Mouse (Mus musculus): ENCODE results near the gene Tmem30b.
"Not testable (repeated sequence)": the region's sequence is repeated elsewhere in the genome, so short reads cannot be mapped to it uniquely, and the experiment has no call there.

Tmem30b gene

GRCm38 (mm10) chr12:73546086-73546711 is at the start of gene Tmem30b:
TSS of gene Tmem30b (minus strand) at chr12:73546392.
- no peak for DNase-seq (ENCODE audit: low read depth, low spot score)

GRCm38 (mm10) chr12:73595226-73595625 is 49.0 kb upstream of the Tmem30b start:
- DNase-seq (ENCODE audit: low read depth, low spot score), result no peak

DNA sequence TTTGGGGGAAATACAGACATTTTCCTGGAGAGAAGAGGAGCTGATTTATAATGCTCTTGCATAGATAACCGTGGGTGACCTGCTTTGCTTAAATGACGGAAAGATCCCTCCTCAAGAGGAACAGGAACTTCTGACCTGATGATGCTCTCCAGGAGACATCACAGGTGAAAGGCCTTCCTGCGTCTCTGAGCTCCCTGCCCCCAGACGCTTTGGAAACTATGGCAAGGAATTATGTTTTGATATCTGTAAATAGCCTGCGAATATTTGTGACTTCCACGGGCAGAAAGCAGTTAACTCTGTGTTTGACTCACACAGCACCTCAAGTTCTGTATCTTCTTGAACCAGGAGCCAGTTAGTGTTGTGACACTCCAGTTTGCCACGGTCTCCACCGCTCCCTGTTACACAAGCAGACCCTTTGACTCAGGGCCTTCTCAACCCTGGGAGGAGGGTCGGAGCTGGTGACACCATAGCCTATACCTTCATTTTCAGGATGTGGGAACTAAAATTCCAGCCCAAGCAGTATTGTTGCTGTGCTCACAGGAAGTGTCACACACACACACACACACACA is 48.1 kb upstream of the Tmem30b start:
- no peak for DNase-seq (ENCODE audit: low read depth, low spot score)

- no peak for DNase-seq (ENCODE audit: low read depth, low spot score)
Observed at GRCm38 (mm10) chr12:73593021-73593798, 47.0 kb upstream of the Tmem30b start.

DNA sequence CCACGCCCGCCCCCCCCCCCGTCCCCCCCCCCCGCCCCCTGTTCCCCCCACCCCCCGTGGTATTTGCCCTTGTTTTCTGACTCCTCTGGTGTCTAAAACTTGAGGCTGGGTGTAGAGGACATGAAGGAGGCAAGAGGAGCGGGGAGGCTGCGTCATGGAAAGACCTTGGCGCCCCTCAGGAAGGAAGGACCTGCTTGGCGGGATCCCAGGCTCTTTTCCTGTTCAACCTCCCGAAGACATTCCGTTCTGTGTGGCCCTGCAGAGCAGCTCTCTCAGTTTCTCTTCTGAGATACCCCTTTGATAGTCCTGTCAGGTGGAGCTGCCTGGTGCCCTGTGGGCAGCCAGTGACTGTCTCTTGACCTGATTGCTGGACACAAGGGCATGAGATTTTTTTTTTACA is 45.4 kb upstream of the Tmem30b start:
- no peak for DNase-seq (ENCODE audit: low read depth, low spot score)

- no peak for DNase-seq (ENCODE audit: low read depth, low spot score)
Observed at GRCm38 (mm10) chr12:73590627-73591276, 44.6 kb upstream of the Tmem30b start.

DNA sequence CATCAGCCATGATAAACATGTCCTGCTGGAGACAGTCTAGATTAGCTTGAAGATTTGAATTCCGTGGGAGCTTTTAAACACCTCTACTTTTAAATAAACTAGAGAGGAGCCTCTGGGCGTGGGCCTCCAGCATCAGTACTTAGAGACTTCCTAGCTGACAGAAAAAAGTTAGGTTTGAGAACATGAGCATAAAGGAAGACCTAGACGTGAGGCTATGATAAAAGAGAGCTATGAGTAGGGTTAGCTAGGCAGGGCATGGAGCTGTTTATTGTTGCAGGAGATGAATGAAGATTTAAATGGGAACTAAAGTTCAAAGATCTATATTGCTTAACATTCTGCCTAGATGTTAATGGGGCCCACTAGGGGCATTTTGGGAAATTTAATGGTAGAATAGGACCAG is 41.1 kb upstream of the Tmem30b start:
- DNase-seq (ENCODE audit: low read depth, low spot score), result no peak

GRCm38 (mm10) chr12:73585850-73586249 is 39.7 kb upstream of the Tmem30b start:
- DNase-seq (ENCODE audit: low read depth, low spot score), result no peak

GRCm38 (mm10) chr12:73585241-73585801 is 39.1 kb upstream of the Tmem30b start:
- no peak for DNase-seq (ENCODE audit: low read depth, low spot score)

DNA sequence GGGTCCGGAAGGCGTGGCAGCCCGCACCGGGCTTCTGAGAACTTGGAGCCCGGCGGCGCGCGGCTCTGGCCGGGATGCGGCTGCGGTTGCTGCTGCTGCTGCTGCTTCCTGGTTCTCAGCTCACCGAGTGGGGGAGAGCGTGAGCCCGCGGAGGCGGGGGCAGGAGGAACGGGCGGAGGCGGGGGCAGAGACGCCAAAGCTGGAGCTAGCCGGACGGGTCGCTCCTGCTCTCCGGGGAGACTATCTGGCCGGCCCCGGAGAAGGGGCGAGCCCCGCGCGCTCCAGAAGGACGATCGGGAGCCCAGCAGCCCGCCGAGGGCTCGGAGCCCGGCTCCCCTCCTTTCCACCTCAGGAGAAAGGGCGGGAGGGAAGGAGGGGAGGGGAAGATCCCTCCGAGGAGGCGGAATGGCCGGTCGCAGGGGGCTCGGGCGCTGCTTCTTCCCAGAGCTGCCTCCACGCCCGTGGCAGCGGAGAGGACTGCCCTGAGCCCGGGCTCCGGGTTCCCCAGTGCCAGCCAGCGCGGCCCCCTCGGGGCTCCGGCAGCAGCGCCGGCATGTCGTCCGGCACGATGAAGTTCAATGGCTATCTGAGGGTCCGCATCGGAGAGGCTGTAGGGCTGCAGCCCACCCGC is 38.5 kb upstream of the Tmem30b start, which contains the start of gene Prkch:
Gene Prkch, plus strand, starts transcription at position 187 of the 631 bp plus-strand sequence.
- DNase-seq (ENCODE audit: low read depth, low spot score), result peak; percentile 28

DNA sequence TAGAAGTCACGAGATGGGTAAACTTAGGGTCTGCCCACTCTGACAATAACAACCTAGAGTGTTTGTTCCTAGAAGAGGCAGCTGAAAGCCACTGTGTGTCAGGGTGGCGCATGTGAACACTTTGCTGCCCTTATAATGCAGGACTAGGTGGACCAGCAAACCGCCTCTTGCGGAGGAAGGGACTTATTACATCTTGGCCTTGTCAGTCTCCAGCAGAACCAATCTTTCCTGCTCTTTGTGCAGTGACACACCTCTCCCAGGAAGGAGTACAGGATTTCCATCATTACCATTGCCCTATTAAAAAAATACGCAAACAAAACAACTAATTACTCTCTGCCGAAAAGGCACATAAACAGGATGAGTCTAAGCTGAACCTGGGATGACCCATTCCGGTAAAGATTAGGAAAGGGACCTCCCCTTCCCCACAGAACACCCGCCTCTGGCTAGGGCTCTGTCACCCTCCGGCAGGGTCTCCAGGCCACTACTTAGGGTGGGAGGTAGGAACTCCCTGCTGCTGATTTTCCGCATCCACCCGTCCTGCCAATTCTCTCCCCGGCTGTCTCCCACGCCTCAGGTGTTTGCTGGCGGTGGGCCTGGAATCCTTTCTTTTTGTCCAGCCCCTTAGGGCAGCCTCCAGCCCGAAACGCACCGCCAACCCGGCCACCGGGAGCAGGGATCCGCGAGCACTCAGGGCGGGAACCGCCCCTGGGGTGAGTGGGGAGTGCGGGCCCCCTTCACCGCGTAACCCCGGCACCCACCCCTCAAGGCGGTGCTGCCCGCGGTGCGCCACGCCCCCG is 37.8 kb upstream of the Tmem30b start:
- DNase-seq (ENCODE audit: low read depth, low spot score), result no peak

- no peak for DNase-seq (ENCODE audit: low read depth, low spot score)
Observed at GRCm38 (mm10) chr12:73583318-73583717, 37.1 kb upstream of the Tmem30b start.

DNA sequence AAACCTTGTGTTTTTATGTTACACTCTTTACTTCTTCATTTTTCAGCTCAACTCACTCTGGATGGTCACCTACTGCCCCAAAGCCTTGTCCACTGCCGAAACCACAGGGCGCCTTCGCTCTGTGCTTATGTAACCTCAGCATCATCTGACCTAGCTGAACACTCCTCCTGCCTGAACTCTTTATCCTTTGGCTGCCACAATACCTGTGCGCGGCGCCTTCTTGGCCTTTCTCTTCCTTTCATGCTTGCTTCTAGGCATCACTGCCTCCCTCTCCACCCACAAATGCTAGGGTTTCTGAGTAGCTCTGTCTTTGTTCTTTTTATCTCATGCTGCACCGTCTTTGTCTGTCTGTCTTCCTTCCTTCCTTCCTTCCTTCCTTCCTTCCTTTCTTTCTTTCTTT is 34.6 kb upstream of the Tmem30b start:
- DNase-seq (ENCODE audit: low read depth, low spot score), result no peak

DNA sequence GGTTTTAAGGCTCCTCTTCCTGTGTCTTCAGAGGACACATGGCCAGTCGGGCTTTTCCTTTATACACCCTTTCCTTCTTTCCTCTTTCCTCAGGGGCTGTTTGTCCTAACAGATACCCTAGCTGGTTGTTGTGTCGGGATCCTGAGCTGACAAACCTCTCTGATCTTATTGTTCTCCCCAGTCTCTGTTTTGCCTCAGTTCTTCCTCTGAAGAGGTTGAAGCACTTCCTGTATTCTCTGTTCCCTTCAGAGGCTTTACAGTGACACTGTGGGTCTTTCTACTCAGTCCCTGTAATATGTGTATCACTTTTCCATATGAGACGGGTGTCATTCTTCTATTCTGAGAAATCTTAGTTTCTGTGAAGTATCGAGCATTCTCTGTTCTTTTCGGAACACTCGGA is 31.9 kb upstream of the Tmem30b start:
- no peak for DNase-seq (ENCODE audit: low read depth, low spot score)

GRCm38 (mm10) chr12:73574632-73575031 is 28.4 kb upstream of the Tmem30b start:
- no peak for DNase-seq (ENCODE audit: low read depth, low spot score)

- DNase-seq (ENCODE audit: low read depth, low spot score), result no peak
Observed at GRCm38 (mm10) chr12:73565620-73565969, 19.4 kb upstream of the Tmem30b start.

GRCm38 (mm10) chr12:73564795-73565619 is 18.8 kb upstream of the Tmem30b start:
- no peak for DNase-seq (ENCODE audit: low read depth, low spot score)

GRCm38 (mm10) chr12:73564176-73564575 is 18.0 kb upstream of the Tmem30b start:
- no peak for DNase-seq (ENCODE audit: low read depth, low spot score)

- DNase-seq (ENCODE audit: low read depth, low spot score), result not testable (repeated sequence)
Observed at GRCm38 (mm10) chr12:73563122-73563521, 16.9 kb upstream of the Tmem30b start.

DNA sequence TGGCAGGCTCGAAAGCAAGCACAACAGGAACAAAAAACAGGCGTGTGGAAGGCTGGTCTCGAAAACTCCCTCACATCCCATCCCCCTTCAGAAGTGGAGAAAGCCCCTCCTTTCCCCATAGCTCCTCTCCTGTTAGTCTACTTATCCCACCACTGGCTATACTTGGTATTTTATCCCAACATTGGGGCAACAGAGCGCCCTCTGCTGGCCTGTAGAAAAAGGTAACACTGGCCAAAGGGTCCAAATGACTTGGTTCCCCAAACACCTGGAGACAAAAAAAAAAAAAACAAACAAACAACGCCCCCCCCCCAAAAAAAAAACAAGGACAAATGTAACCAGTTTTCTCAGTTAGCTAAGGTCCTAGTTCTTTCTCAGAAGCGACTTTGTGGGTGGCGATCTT is 13.9 kb upstream of the Tmem30b start:
- DNase-seq (ENCODE audit: low read depth, low spot score), result no peak

All from brain, embryonic 18.5 days (tissue).